Mouse (Mus musculus): ENCODE measurements around the gene Aldh3b2. TPM values are rescaled to one million over a fixed set of nuclear protein-coding genes. Genes with fewer than 3 reads are reported as not detected.
"Not testable (repeated sequence)": the region's sequence is repeated elsewhere in the genome, so short reads cannot be mapped to it uniquely, and the experiment has no call there.

Aldh3b2 gene
- polyA plus RNA-seq, 2 experiments from 2014 or later = not detected

DNA sequence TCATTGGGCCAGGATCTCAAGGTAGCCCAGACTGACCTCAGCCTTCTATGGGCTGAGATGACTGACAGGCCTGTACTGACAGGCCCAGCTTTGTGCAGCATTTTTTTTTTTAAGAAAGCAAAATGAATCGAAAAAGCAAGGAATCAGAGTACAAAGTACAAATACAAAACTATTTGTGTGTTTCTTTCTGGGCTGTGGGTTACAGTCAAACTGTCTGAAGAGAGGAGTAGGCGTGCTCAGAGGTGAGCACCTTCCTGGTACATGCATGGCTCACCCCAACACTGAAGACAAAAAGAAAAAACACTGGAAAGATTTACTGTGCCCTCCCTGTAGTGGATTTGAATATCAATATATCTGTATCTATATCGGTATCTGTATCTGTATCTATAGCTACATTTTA is 24.3 kb upstream of the Aldh3b2 start:
- no peak for ATAC-seq

DNA sequence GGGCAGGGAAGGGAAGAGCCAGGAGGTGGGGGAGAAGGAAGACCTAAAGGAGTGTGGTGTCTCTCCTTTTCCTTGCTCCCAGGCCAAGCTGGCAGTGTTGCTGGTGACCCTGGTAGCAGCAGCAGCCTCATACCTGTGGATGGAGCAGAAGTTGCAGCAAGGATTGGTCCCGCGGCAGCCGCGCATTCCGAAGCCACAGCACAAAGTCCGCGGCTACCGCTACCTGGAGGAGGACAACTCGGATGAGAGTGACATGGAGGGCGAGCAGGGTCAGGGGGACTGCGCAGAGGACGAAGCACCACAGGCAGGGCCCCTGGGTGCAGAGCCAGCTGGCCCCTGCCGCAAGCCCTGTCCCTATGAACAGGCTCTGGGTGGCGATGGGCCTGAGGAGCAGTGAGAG is 23.6 kb upstream of the Aldh3b2 start:
- ATAC-seq = no peak

DNA sequence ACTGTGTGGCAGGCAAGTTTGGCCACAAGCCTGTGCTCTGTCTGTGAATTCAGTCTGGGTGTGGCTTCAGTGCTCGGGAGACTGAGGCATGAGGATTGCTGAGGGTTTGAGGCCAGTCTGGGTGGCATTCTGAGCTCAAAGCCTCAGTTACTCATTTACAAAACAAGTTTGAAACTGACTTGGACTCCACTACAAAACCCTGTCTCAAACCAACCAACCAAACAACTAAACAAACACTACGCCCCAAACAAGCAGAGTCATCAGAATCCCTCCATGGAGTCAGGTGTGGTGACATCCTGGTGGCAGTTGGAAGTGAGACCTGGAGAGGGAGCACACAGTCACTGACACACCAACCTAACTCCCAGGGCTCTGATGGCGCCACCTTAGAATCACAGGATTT is 21.8 kb upstream of the Aldh3b2 start:
- ATAC-seq = no peak

- ATAC-seq = no peak
These were observed 20.7 kb upstream of the Aldh3b2 start for GRCm38 (mm10) chr19:3951461-3951860.

GRCm38 (mm10) chr19:3952099-3952498 is 20.0 kb upstream of the Aldh3b2 start:
- ATAC-seq = no peak

GRCm38 (mm10) chr19:3955033-3955432 is 17.1 kb upstream of the Aldh3b2 start:
- no peak for ATAC-seq

DNA sequence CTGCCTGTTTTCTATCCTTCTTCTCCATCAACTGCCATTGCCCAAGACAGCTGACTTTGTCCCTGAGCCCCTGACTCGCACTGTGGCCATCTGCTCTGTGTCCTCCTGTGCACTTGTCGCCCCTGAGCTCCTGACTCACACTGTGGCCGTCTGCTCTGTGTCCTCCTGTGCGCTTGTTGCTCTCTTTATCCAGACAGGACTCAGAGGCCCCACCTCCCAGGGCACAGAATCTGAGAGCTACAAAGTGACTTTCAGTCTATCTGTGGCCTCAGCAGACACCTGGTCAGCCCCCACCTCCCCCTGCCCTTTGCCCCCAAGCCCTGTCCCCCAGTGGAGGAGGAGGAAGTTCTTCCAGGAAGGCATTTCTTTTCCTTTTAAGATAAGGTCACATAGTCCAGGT is 16.3 kb upstream of the Aldh3b2 start:
- no peak for ATAC-seq

DNA sequence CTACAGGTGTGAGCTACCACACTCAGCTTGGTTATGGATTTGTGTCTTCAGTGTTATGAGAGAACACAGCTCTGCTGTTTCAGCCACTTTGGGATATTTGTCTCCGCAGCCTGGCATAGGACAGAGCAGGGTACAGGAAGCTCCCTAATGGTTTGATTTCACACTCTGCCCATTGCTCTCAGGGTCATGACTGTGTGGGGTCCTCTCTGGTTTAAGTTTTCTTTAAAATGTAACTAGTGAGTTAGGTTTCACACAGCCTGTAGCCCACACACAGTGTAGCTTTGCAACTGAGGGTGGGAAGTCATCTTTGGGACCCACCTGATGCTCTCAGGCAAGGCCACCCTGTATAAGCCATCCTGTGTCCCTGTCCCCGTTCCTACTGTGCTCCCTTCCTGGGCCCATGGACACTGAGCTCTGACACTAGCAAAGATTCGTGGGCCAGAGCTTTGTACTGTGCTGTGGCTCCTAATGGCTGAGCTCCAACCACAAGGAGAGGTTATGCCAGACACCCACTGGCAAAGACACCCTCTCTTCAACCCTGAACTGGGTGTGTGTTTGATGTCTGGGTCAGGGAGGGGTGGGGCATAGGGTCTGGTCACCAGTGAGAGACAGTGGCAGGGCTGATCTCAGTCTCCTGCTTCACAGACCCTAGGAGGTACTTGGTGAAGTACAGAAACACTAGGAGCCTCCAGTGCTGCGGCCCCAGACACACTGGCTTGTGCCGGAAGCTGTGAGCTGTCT is 14.7 kb upstream of the Aldh3b2 start:
- not testable (repeated sequence) for ATAC-seq

DNA sequence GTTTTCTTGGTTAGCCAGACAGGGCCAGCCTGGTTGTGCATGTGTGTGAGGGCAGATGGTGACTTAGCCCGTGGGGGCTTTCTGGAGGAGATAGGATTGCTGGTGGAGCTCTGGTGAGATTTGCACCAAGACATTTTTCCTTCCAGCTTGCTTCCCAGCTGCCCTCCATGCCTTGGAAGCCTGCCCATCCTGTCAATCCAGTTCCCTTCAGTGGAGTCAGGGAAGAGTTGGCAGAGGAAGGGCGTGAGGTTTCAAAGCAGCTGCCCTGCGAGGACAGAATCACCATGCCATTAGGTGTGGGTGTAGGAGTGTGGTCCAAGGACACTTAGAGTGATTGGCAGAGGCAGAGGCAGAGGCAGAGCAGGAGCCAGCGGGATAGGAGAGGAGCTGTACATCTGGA is 13.7 kb upstream of the Aldh3b2 start, which contains the start of gene Aldh3b3:
Gene Aldh3b3 (plus strand): TSS at position 176 of the 400 bp plus-strand sequence.
- no peak for ATAC-seq

- ATAC-seq = no peak
These were observed 13.1 kb upstream of the Aldh3b2 start for GRCm38 (mm10) chr19:3959030-3959429.

DNA sequence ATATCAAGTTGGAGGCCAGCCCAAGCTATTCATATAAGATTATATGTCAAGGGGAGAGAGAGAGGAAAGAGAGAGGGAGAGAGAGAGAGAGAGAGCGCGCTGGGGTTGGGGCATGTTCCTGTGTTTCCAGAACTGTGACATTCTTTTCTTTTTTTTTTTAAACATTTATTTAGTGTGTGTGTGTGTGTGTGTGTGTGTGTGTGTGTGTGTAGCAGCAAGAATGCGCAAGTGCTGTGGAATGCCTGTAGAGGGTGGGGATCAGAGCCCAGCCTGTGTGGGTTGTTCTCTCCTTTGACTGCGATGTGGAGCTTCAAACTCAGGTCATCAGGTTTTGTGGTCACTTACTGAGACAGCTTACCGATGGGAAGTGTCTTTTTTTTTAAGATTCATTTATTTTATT is 11.9 kb upstream of the Aldh3b2 start:
- no peak for ATAC-seq

GRCm38 (mm10) chr19:3961805-3962204 is 10.3 kb upstream of the Aldh3b2 start:
- ATAC-seq = not testable (repeated sequence)

GRCm38 (mm10) chr19:3962469-3962868 is 9.7 kb upstream of the Aldh3b2 start:
- no peak for ATAC-seq

- ATAC-seq = no peak
These were observed 8.1 kb upstream of the Aldh3b2 start for GRCm38 (mm10) chr19:3964030-3964429.

- no peak for ATAC-seq
These were observed 5.6 kb upstream of the Aldh3b2 start for GRCm38 (mm10) chr19:3966330-3967075.

DNA sequence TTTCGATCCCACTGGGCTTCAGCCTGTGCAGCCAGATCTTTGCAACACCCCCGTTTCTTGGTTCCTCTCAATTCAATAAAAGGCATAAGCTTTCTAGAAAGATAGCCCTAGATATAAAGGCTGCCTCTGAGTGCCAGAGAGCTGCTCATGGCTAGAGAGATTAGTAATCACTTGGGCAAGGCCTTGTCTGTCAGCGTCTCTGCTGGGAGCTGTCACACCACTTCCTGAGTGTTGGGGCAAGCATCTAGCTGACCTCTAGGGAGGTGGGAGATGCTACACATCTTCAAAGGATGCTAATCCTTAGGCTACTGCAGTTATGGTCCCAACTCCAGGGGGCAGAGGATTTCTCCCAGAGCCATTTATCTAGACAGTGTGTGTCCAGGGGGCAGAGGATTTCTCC is 4.9 kb upstream of the Aldh3b2 start:
- no peak for ATAC-seq

GRCm38 (mm10) chr19:3974608-3975007 is 2.5 kb downstream of the Aldh3b2 start:
- ATAC-seq = not testable (repeated sequence)

DNA sequence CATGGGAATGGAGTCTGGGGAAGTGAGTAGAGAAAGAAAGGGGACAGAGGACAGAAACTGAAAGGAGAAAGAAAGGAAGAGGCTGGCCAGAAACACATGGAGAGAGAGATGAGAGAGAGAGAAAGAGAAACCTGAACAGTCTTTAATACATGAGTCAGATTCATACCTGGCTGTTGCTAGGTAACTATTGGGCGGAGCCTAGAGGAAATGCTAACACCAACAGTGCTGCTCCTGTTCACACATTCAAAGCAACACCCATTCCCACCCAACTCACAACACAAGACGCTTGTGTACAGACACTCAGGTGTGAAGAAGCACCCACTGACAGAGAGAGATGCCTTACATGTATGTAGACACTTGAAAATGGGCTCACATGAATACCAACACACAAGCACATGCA is 3.7 kb downstream of the Aldh3b2 start:
- ATAC-seq = no peak

- ATAC-seq = no peak
These were observed 8.2 kb downstream of the Aldh3b2 start for GRCm38 (mm10) chr19:3980309-3980708.

- ATAC-seq = no peak
These were observed 8.8 kb downstream of the Aldh3b2 start for GRCm38 (mm10) chr19:3980917-3981316.

- no peak for ATAC-seq
These were observed 11.5 kb downstream of the Aldh3b2 start for GRCm38 (mm10) chr19:3983527-3984200.

DNA sequence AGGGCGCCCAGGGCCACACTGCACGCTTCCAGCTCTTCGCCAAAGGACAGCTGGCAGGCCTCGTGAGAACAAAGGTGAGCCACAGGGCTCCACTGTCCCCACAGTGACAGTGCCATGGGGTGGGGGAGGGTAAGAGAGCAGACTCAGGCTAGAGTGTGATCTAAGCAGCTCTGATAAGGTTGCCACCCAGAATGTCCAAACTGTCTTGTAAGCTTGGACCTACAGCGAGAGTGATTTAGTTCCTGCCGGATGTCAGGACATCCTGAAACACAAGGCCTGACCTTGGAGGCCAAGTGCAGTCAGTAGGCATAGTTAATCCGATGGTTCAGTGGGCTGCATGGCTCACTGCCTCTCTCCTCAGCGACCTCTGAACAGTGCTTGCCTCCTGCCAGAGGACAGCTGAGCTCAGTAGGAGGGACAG is 13.1 kb downstream of the Aldh3b2 start:
- no peak for ATAC-seq

GRCm38 (mm10) chr19:3986334-3986733 is 14.2 kb downstream of the Aldh3b2 start, which contains the start of gene Acy3:
TSS of gene Acy3 (plus strand) at chr19:3986570.
- no peak for ATAC-seq

All from activated CD4-positive, CD25-positive, alpha-beta regulatory T cell, adult 4 months (primary cell).